Mouse (Mus musculus) hindbrain, embryonic 15.5 days (tissue): Measurements from ENCODE around the gene Klf5. TPM values are rescaled to one million over a fixed set of nuclear protein-coding genes. Genes with fewer than 3 reads are reported as not detected.

Experiments used
- ATAC-seq: fragments of 200-750 bp; cut with Nextera tagmentation; 2 replicates; pipeline ENCODE4 v1.8.0; 2017; ENCODE audit warnings: low read depth, moderate number of reproducible peaks, moderate TSS enrichment; ENCODE audit not compliant: low FRiP score
- H3K27ac ChIP-seq: fragments of 300-500 bp; sonication (generic); replicated peaks from 2 replicates; pipeline ENCODE4 v1.5.1; 2015; ENCODE audit warnings: mild to moderate bottlenecking, inconsistent platforms
- H3K27me3 ChIP-seq: fragments of 300-500 bp; sonication (generic); 2 replicates; pipeline ENCODE4 v1.6.1; 2015; ENCODE audit warnings: control low read depth, inconsistent platforms
- H3K36me3 ChIP-seq: fragments of 300-500 bp; sonication (generic); 2 replicates; pipeline ENCODE4 v1.6.1; 2015; ENCODE audit warnings: control low read depth, inconsistent platforms
- H3K4me1 ChIP-seq: fragments of 300-500 bp; sonication (generic); replicated peaks from 2 replicates; pipeline ENCODE4 v1.6.1; 2015; ENCODE audit warnings: control low read depth, inconsistent platforms
- H3K4me2 ChIP-seq: fragments of 300-500 bp; sonication (generic); 2 replicates; pipeline ENCODE4 v1.6.1; 2015; ENCODE audit warnings: moderate library complexity, mild to moderate bottlenecking, inconsistent platforms
- H3K4me3 ChIP-seq: fragments of 300-500 bp; sonication (generic); 2 replicates; pipeline ENCODE4 v1.5.1; 2015; ENCODE audit warnings: mild to moderate bottlenecking, inconsistent platforms
- H3K9ac ChIP-seq: fragments of 300-500 bp; sonication (generic); 2 replicates; pipeline ENCODE4 v1.6.1; 2015; ENCODE audit warnings: inconsistent platforms
- H3K9me3 ChIP-seq: fragments of 300-500 bp; sonication (generic); 2 replicates; pipeline ENCODE4 v1.6.1; 2016; ENCODE audit warnings: control low read depth, inconsistent platforms
- WGBS: fragments of 180-500 bp; shearing (Covaris S2); methylation state at CpG from one replicate; pipeline ENCODE4 v1.1.7; 2015; 5-methylcytosine and 5-hydroxymethylcytosine counted together
- polyA plus RNA-seq: library from polyadenylated mRNA; unstranded; fragments of >200 nt; fragmentation: Nextera tagmentation; extraction: Ambion mirVana; gene quantifications from 2 replicates; pipeline ENCODE4 v1.2.1, GENCODE M21; 2015

Klf5 gene
- polyA plus RNA-seq, 1 experiment from 2014 or later, result 3.8 TPM

- Histone ChIP-seq H3K27me3 (no peaks in the 10 kb centered on the region), H3K9ac (no peak overlapping the region), H3K4me3 (no peak overlapping the region), H3K36me3 (no peaks in the 10 kb centered on the region), H3K4me2 (no peak overlapping the region), H3K9me3 (no peaks in the 10 kb centered on the region), H3K27ac (no peak overlapping the region), H3K4me1 (no peaks in the 10 kb centered on the region)
- ATAC-seq, result no peak
- WGBS, result 93% methylated on average over 4 of the region's 4 CpGs
Measured at GRCm38 (mm10) chr14:99316275-99316674, 17.8 kb downstream of the Klf5 start.

DNA sequence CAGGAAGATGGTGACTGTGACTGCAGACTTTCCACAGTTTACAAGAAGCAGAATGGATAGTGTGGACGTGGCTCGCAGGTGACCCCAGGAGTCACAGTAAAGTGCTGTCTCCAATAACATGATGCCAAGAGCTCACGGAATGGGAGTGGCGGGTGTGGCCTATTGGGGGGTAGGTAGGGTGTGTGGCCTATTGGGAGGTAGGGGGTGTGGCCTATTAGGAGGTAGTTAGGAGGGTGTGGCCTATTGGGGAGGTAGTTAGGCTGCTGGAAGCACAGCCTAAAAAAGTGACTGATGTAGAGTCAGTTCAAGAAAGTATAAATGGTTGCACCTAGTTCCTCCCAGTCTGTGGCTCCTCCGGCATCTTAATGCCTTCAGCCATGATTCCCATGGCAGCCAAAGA lies 22.2 kb downstream of the Klf5 start:
- Histone ChIP-seq H3K4me3 (no peak overlapping the region), H3K27me3 (no peaks in the 10 kb centered on the region), H3K4me1 (no peaks in the 10 kb centered on the region), H3K27ac (no peak overlapping the region), H3K4me2 (no peak overlapping the region), H3K9me3 (no peaks in the 10 kb centered on the region), H3K9ac (no peak overlapping the region), H3K36me3 (no peaks in the 10 kb centered on the region)
- ATAC-seq, result no peak
- WGBS, result 83% methylated on average over 5 of the region's 5 CpGs

- Histone ChIP-seq H3K4me1 (no peaks in the 10 kb centered on the region), H3K27ac (no peak overlapping the region), H3K9ac (no peak overlapping the region), H3K36me3 (no peaks in the 10 kb centered on the region), H3K4me2 (no peak overlapping the region), H3K27me3 (no peaks in the 10 kb centered on the region), H3K4me3 (no peak overlapping the region), H3K9me3 (no peaks in the 10 kb centered on the region)
- ATAC-seq, result no peak
- WGBS, result 83% methylated on average over 10 of the region's 10 CpGs
Measured at GRCm38 (mm10) chr14:99323376-99323775, 24.9 kb downstream of the Klf5 start.

DNA sequence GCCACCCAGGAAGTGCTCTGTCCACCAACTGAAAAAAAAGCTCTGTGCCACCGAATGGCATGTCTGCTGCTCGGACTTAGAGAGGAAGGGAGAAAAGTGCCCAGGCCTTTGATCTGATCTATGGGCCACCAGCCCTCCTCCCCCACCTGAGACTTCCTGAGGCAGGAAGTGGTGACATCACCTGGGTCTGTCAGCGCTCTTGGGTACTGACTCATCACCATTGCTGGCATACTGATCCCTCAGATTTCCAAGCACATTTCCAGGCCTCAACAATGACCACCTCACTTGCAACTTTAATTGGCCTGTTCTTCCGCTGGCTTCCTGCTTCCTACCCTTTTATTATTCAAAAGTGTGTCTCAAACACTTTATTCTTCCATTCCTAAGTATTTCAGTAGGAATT lies 26.0 kb downstream of the Klf5 start:
- Histone ChIP-seq H3K9ac (no peak overlapping the region), H3K9me3 (no peaks in the 10 kb centered on the region), H3K4me2 (no peak overlapping the region), H3K27ac (no peak overlapping the region), H3K4me3 (no peak overlapping the region), H3K4me1 (no peaks in the 10 kb centered on the region), H3K27me3 (no peaks in the 10 kb centered on the region), H3K36me3 (no peaks in the 10 kb centered on the region)
- no peak for ATAC-seq
- 81% methylated on average over 4 of the region's 4 CpGs for WGBS

- WGBS, result 80% methylated on average over 12 of the region's 12 CpGs
Measured at GRCm38 (mm10) chr14:99325597-99326472, 27.3 kb downstream of the Klf5 start.

DNA sequence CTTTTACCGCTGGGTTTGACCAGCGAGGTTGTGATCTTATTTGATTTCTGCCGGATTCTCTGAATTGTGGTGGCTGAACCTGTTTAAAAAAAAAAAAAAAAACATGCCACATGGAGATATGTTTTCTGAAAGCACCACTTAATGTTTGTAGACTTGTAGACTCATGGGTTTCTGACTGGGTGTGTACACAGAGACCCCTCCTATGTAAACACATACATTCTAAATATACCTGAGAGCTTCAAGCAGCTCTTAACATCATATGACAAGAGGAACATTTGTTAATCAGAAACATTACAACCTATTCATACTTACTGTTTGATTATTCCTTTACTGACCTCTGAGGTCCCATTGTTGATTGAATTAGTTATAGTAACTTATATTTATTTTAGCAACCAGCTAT lies 38.1 kb downstream of the Klf5 start:
- ATAC-seq, result no peak
- no peak overlapping the region for H3K27ac ChIP-seq
- no peaks in the 10 kb centered on the region for H3K4me1 ChIP-seq
- H3K4me2 ChIP-seq, result no peak overlapping the region
- H3K9me3 ChIP-seq, result no peaks in the 10 kb centered on the region
- 90% methylated on average over 3 of the region's 3 CpGs for WGBS
- no peaks in the 10 kb centered on the region for H3K36me3 ChIP-seq
- no peak overlapping the region for H3K4me3 ChIP-seq
- H3K27me3 ChIP-seq, result no peaks in the 10 kb centered on the region
- H3K9ac ChIP-seq, result no peak overlapping the region

More at GRCm38 (mm10) chr14:99325597-99326472, 27.3 kb downstream of the Klf5 start:
- Histone ChIP-seq H3K4me2 (no peak overlapping the region), H3K9me3 (no peaks in the 10 kb centered on the region), H3K4me1 (no peaks in the 10 kb centered on the region), H3K4me3 (no peak overlapping the region), H3K27ac (no peak overlapping the region), H3K9ac (no peak overlapping the region), H3K27me3 (no peaks in the 10 kb centered on the region), H3K36me3 (no peaks in the 10 kb centered on the region)
- no peak for ATAC-seq

GRCm38 (mm10) chr14:99339021-99339420 lies 40.5 kb downstream of the Klf5 start:
- no peak overlapping the region for H3K27ac ChIP-seq
- H3K9me3 ChIP-seq, result no peaks in the 10 kb centered on the region
- ATAC-seq, result no peak
- no peak overlapping the region for H3K9ac ChIP-seq
- 34% methylated on average over 8 of the region's 8 CpGs for WGBS
- H3K27me3 ChIP-seq, result no peaks in the 10 kb centered on the region
- no peaks in the 10 kb centered on the region for H3K4me1 ChIP-seq
- H3K4me2 ChIP-seq, result 0 out of 2 replicates have a peak overlapping the region, but pooled peaks have one; percentile 6
- no peak overlapping the region for H3K4me3 ChIP-seq
- no peaks in the 10 kb centered on the region for H3K36me3 ChIP-seq

DNA sequence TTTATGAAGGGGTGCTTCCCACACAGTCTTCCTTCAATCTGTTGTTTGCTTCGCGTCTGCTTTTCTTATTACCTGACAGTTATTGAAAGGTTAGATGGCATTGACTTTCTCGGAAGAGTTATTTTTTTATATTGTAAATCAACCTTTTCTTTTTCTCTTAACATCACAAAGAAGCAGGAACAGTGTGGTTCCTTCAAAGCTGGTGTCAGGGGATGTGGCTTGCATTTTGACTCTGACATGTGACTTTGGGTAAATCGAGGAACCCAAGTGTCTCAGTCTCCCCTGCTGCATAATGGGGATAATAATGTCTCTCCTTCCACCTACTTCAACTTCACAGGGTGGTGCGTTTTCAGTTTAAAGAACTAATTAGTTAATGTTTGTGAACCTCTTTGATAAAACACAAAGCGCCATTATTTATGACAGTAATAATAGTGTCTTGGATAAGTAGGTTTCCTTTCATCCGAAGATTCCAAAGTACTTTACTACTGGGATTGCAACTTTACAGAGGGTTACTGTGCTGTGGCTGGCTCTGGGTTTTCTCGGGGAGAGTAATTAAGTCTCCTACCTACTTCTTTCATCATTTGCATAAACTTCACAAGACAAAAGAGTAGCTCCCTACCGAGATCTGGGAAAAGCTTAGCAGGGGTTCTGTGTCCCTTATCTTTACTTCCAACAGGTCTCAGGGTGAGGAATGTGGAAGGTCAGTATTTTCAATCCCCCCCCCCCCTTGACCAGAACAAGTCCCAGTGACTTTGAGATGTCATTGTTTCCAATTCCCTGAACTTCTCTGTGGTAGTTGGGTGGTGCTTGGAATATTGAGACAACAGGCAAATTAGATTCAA lies 41.4 kb downstream of the Klf5 start:
- H3K4me3 ChIP-seq, result no peak overlapping the region
- H3K27me3 ChIP-seq, result no peaks in the 10 kb centered on the region
- no peak overlapping the region for H3K4me2 ChIP-seq
- no peaks in the 10 kb centered on the region for H3K4me1 ChIP-seq
- no peak overlapping the region for H3K9ac ChIP-seq
- H3K9me3 ChIP-seq, result no peaks in the 10 kb centered on the region
- no peak overlapping the region for H3K27ac ChIP-seq
- no peak for ATAC-seq
- H3K36me3 ChIP-seq, result no peaks in the 10 kb centered on the region
- WGBS, result 14% methylated on average over 9 of the region's 9 CpGs

GRCm38 (mm10) chr14:99340703-99341102 lies 42.2 kb downstream of the Klf5 start:
- no peak overlapping the region for H3K9ac ChIP-seq
- H3K27me3 ChIP-seq, result no peaks in the 10 kb centered on the region
- WGBS, result 72% methylated on average over 1 of the region's 1 CpGs

DNA sequence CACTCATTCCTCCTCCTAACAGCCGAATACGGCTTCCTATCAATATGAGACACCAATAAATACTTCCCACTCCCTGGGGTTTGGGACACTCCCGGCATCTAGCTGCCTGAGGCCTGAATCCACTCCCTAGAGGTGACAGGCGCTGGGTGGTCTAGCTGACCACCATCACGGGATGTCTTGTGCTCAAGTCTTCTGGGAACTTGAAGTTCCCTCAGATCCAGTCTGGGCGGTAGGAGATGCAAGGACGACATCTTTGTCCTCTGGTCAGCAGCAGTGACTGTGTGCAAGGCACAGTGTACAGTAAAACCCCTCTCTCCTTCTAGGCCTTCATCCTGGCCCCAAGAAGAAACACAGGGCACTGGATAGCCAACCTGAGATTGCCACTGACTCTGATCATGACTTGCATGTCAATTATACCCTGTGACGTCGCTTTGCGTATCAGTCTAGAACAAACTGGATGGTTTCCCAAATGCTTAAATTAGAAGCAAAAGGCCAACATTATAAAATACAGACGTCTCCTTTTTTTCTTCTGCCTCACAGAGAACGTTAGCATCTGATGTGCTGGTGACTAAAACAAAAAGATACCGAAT lies 49.8 kb downstream of the Klf5 start:
- WGBS, result 69% methylated on average over 13 of the region's 13 CpGs
- Histone ChIP-seq H3K36me3 (no peaks in the 10 kb centered on the region), H3K4me3 (no peak overlapping the region), H3K4me2 (no peak overlapping the region), H3K27ac (no peak overlapping the region), H3K9ac (no peak overlapping the region), H3K27me3 (no peaks in the 10 kb centered on the region), H3K4me1 (no peaks in the 10 kb centered on the region), H3K9me3 (no peaks in the 10 kb centered on the region)
- ATAC-seq, result no peak

More at GRCm38 (mm10) chr14:99340703-99341102, 42.2 kb downstream of the Klf5 start:
- no peak for ATAC-seq
- no peak overlapping the region for H3K4me3 ChIP-seq
- no peaks in the 10 kb centered on the region for H3K36me3 ChIP-seq
- H3K9me3 ChIP-seq, result no peaks in the 10 kb centered on the region
- H3K27ac ChIP-seq, result no peak overlapping the region
- H3K4me2 ChIP-seq, result no peak overlapping the region
- H3K4me1 ChIP-seq, result no peaks in the 10 kb centered on the region

DNA sequence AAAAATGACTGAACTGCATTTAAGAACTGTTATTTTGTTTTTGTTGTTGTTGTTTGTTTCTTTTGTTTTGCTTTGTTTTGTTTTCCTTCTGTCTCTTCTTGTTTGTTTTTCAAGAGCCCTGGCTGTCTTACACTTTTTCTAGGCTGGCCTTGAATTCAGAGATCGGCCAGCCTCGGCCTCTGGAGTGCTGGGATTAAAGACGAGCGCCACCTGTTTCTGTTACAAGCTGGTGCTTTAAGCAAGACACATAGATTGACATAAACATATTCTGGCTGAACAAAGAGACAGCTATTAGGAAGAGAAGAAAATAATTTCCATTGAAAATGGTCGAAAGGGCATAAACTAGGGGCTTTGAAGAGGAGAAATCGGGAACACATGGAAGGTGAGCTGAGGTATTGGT lies 51.1 kb downstream of the Klf5 start:
- no peak for ATAC-seq
- Histone ChIP-seq H3K4me1 (no peaks in the 10 kb centered on the region), H3K9ac (no peak overlapping the region), H3K4me2 (no peak overlapping the region), H3K27ac (no peak overlapping the region), H3K36me3 (no peaks in the 10 kb centered on the region), H3K9me3 (no peaks in the 10 kb centered on the region), H3K27me3 (no peaks in the 10 kb centered on the region), H3K4me3 (no peak overlapping the region)
- WGBS, result 80% methylated on average over 6 of the region's 6 CpGs

- Histone ChIP-seq H3K9ac (no peak overlapping the region), H3K4me3 (no peak overlapping the region), H3K27ac (no peak overlapping the region), H3K9me3 (no peaks in the 10 kb centered on the region), H3K4me2 (no peak overlapping the region), H3K36me3 (no peaks in the 10 kb centered on the region), H3K27me3 (no peaks in the 10 kb centered on the region), H3K4me1 (no peaks in the 10 kb centered on the region)
- ATAC-seq, result no peak
- 63% methylated on average over 4 of the region's 4 CpGs for WGBS
Measured at GRCm38 (mm10) chr14:99352989-99353388, 54.5 kb downstream of the Klf5 start.
